Mouse (Mus musculus) adrenal gland (tissue): ENCODE measurements around the gene Mob1b.

ENCODE experiments used
- intact Hi-C: fragments of 180-260 bp; cut with DNase I; formaldehyde crosslinking; loops from one replicate; pipeline ENCODE4 v1.15.1; 2025
- long read RNA-seq, 2 experiments: library from polyadenylated mRNA; unstranded; transcript quantifications; one replicate each; pipeline ENCODE4 v2.0.0; 2020; ENCODE audit warnings: borderline replicate concordance in 1 of 2; ENCODE audit not compliant: insufficient replicate concordance in 1 of 2

Mob1b gene
- long read RNA-seq, experiment 1, transcript Mob1b-201 (6 exons, 2,705 nt): major isoform, 5 of 8 reads
- long read RNA-seq, experiment 1, partial matches to known transcripts: 0 of 8 reads
- long read RNA-seq, experiment 1, other reads (novel, unspliced or antisense): 3 of 8 reads
- long read RNA-seq, experiment 2, transcript Mob1b-201 (6 exons, 2,705 nt): major isoform, 5 of 9 reads
- long read RNA-seq, experiment 2, partial matches to known transcripts: 2 of 9 reads
- long read RNA-seq, experiment 2, other reads (novel, unspliced or antisense): 1 of 9 reads

GRCm38 (mm10) chr5:88720116-88721002 is at the start of gene Mob1b:
Gene Mob1b, plus strand, starts transcription at chr5:88720855.
- intact Hi-C loops: loop anchor here (5.0 to 10.0 kb wide), 2 partner anchors 37 to 46 kb away; partner anchors contain the start of gene Grsf1

- intact Hi-C loops: loop anchor here (10.0 kb wide), 1 partner anchor 50 kb away; the partner anchor contains the start of gene Mob1b
Observed at GRCm38 (mm10) chr5:88674703-88675442, 45.8 kb upstream of the Mob1b start.

DNA sequence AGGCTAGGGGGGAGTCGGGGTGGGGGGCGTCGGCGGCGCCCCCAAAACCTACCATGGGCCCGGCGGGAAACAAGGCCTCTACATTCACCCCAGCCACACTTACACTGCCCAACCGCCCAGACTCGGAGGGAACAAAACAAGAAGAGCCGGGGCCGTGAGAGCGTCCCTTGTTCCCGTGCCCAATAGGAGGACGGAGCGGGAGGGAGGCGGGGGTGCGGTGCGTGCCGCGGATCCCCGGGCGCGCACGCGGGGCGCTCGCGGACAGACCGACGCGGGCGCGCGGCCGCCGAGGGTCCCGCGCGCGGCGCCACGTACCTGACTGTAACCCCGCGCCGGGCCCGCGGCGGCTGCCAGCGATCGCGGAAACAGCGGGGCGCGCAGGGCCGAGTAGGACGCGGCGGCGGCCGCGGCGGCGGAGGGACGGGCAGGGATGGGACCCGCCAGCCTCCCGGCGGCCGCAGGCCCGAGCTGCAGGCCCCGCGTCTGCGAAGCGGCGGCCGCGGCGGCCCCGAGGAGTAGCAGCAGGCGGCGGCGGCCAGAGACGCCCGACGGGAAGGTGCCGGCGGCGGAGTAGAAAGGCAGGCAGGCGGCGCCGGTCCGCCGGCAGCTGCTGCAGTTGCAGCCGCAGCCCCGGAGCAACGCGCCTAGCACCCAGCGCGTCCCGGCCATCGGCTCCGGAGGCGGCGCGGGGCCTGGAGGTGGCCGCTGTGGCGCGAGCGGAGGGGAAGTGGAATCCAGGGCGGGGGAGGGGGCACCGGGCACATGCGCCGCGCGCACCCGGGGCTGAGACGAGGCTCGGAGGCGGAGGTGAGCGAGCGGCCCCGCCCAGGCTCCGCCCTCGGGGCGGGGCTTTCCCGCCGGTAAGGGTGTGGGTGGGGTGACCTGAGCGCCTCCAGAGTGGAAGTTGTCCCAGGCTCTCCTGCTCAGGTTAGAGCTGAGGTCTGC is 44.9 kb upstream of the Mob1b start, which contains the start of gene Grsf1:
TSS of gene Grsf1 (minus strand) at position 729 of the 945 bp plus-strand sequence.
- intact Hi-C loops: loop anchor here (10.0 kb wide), 1 partner anchor 49 kb away; the partner anchor contains the start of gene Mob1b

DNA sequence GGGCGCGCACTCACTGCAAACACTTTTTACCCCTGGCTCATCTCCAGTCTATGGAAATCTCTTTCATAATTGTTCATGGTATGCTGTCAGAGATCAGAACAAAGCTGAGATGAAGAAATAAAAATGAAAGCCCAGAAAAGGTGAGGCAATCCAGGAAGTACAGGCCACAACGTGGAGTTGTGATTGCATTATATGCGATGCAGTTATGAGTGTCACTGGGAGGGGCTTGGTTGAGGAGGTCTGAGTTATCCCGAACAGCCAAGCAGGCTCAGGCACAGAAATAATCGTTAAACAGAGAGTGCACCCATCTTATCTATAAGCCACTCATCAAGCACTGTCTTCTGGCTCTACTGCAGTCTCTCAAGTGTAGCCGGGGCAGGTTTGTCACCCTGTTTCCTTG is 41.7 kb upstream of the Mob1b start:
- intact Hi-C loops: loop anchor here (10.0 kb wide), 1 partner anchor 46 kb away; the partner anchor contains the start of gene Mob1b

DNA sequence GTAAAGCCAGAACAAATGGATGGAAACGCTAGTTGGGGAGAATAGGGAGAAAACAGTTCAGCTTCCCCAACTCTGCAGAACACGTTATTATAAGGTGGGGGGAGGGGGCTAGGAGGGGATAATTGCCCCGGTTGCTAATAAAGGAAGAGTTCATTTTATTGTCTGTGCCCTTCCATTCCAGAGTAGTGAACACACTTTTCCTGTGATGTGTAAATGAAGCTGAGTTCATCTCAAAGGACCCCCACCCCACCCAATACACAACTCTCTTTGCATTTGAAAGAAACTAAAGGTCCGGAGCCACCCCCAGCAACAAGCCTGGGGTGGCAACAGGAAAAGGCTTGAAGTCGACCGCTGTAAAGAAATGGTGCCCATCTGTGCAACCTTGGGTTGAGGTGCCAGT is 41.3 kb upstream of the Mob1b start:
- intact Hi-C loops: loop anchor here (10.0 kb wide), 1 partner anchor 45 kb away; the partner anchor contains the start of gene Mob1b

- intact Hi-C loops: loop anchor here (10.0 kb wide), 1 partner anchor 84 kb away; the partner anchor contains the start of gene Dck
Observed at GRCm38 (mm10) chr5:88680567-88680966, 40.1 kb upstream of the Mob1b start.

- intact Hi-C loops: loop anchor here (10.0 kb wide), 1 partner anchor 81 kb away; the partner anchor contains the start of gene Dck
Observed at GRCm38 (mm10) chr5:88683706-88684105, 36.9 kb upstream of the Mob1b start.

DNA sequence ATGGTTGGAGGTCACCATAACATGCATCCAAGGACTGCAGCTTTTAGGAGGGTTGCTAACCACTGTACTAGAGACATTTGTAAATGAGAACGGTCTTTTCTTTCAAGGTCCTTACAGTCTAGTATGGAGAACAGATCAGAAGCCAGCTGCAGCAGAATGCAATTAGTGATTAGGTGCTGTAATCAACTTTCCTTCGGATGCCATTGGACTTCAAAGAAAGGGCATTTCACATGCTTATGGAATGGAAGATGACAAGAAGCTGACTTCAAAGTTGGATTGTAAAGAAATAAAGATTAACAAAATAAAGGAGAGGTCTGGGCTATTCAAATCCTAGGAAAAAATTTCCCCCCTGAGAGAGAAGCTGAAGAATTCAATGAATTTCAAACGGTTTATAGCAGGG is 36.4 kb upstream of the Mob1b start:
- intact Hi-C loops: loop anchor here (10.0 kb wide), 1 partner anchor 81 kb away; the partner anchor contains the start of gene Dck

DNA sequence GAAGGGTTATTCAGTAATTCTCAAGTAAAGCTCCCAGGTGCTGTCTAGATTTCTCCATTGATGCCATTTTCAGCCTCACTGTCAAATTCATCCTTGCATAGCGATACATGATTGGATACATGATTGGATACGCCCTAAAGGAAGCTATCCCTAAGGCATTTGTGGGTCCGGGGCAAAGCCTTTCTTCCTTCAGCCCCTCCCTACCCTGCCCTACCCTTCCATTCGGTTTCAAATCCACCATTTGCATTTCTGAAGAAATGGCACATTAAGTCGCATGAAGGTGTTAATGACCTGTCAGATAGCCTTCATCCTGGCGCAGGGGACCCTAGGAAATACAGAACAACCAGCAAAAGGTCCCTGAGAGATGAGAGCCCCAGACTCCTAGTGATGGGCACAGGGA is 35.3 kb upstream of the Mob1b start:
- intact Hi-C loops: loop anchor here (10.0 kb wide), 1 partner anchor 79 kb away; the partner anchor contains the start of gene Dck

- intact Hi-C loops: loop anchor here (10.0 kb wide), 1 partner anchor 79 kb away; the partner anchor contains the start of gene Dck
Observed at GRCm38 (mm10) chr5:88685745-88686299, 34.8 kb upstream of the Mob1b start.

DNA sequence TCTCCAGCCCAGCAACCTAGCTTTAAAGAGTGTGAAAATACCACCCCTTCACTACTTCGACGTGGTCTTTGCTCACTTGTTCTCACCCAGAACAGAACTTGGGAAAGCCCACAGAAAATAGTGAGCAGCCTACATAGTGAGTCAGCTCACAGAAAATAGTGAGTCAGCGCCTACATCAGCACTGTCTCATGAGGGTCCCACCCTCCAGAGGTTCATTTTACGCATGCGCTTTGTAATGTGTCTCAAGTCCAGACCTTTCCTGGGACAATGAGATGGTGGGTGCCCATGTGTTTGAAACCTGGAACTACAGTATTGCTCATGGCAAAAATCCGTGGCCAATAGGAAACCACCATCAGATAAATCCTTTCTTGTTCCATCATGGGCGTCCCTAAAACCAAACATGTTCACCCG is 32.7 kb upstream of the Mob1b start:
- intact Hi-C loops: loop anchor here (10.0 kb wide), 1 partner anchor 77 kb away; the partner anchor contains the start of gene Dck

- intact Hi-C loops: loop anchor here (10.0 kb wide), 1 partner anchor 76 kb away; the partner anchor contains the start of gene Dck
Observed at GRCm38 (mm10) chr5:88688583-88689187, 32.0 kb upstream of the Mob1b start.

- intact Hi-C loops: loop anchor here (10.0 kb wide), 1 partner anchor 75 kb away; the partner anchor contains the start of gene Dck
Observed at GRCm38 (mm10) chr5:88689279-88689938, 31.2 kb upstream of the Mob1b start.

DNA sequence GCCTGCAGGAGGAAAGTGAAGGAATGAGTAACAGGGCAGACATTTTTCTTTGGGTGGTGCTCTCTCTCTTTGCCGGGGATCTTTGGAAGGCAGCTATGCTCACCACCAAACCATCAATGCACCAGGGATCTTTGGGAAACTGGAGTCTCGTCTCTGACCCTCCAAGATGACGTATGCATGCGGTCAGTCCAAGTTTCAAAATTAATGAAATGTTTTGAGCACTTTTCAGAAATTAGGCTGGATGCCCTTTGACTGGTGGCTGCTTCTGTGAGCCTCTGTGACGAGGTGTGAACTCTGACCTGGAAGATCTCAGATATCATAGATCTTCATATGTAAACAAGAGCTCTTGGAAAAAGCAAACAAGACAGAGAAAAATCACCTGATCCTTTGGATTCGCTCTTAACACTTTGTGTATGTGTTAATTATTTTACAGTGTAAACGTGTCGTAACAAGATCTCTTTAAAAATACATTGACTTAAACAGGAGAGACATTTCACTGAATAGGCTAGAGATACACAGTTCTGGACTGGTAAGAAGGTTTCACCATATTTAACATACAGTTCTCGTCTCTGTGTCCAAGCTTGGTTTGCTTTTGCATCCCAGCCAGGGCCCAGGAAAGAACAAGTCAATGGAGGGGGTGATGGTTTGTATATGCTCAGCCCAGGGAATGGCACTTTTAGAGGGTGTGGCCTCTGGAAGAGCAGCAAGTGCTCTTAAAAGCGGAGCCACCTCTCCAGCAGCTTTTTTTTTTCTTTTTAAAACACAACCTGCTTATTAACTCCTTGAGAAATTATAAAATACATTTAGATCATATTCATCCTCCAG is 29.8 kb upstream of the Mob1b start:
- intact Hi-C loops: no loop called here

DNA sequence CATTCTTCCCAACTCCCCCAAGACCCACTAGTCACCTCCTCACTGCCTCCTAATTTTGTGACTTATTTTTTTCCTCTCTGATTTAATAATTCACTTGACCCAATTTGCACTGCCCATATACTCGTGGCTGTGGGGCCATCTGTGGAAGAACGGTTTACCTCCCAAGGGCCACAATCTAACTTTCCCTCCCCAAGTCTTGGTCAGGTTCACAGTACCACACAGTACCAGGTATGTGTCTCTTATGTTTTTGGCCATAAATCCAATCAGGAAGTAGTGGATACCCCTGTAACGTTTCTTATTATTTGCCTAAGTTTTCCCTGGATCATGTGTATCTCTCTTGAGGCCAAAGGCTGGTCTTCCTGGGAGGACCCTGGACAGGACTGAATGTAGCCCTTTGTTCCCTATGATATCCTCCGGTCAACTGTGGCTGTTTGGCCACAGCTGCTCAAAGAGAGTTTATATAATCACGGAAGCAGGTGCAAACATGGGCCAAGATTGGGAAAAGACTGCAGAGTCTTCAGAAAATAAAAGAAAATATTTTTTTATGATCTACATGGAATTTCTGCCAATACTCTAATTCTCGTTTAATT is 29.1 kb upstream of the Mob1b start:
- intact Hi-C loops: no loop called here

DNA sequence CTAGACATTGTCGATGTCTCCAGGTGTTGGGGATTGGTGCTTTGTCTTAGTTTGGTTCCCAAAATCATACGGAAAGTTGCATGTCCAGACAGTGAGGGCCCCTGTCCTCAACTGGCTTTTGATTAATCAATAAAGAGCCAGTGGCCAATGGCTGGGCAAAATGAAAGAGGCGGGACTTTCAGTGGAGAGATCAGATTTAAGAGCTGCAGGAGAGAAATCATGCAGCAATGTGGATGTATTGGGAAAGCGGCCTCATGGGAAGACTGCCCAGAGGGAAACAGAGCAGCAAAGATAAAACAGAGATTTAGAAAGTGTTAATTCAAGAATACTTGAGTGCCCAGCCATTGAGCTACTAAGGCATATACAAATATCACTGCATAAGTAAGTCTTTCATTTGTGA is 28.1 kb upstream of the Mob1b start:
- intact Hi-C loops: no loop called here

GRCm38 (mm10) chr5:88693057-88693456 is 27.6 kb upstream of the Mob1b start:
- intact Hi-C loops: no loop called here
